Mouse (Mus musculus) T-helper 1 cell (primary cell): Measurements from ENCODE around the gene Mxd3.

ENCODE experiments used
- in situ Hi-C: fragments of 300-600 bp; cut with MboI, MseI; formaldehyde crosslinking; loops from one replicate; pipeline ENCODE4 v1.15.1; 2025; ENCODE audit warnings: high pct_unique_total_duplicates

Mxd3 gene

DNA sequence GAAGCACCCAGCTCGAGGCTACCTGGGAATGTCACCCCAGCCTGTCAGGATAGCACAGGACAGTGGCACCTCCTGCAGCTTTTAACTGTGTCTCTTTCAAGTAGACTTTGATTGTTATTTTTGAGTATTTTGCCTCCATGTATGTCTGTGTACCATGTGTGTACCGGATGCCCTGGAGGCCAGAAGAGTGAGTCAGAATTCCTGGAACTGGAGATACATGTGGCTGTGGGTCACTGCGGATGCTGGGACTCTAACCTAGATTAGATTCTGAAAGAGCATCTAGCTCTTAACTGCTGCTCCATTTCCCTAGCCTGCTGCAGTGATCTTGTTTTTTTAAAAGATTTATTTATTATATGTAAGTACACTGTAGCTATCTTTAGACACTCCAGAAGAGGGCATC, 2.7 kb upstream of the Mxd3 start:
- in situ Hi-C loops: no loop called here

DNA sequence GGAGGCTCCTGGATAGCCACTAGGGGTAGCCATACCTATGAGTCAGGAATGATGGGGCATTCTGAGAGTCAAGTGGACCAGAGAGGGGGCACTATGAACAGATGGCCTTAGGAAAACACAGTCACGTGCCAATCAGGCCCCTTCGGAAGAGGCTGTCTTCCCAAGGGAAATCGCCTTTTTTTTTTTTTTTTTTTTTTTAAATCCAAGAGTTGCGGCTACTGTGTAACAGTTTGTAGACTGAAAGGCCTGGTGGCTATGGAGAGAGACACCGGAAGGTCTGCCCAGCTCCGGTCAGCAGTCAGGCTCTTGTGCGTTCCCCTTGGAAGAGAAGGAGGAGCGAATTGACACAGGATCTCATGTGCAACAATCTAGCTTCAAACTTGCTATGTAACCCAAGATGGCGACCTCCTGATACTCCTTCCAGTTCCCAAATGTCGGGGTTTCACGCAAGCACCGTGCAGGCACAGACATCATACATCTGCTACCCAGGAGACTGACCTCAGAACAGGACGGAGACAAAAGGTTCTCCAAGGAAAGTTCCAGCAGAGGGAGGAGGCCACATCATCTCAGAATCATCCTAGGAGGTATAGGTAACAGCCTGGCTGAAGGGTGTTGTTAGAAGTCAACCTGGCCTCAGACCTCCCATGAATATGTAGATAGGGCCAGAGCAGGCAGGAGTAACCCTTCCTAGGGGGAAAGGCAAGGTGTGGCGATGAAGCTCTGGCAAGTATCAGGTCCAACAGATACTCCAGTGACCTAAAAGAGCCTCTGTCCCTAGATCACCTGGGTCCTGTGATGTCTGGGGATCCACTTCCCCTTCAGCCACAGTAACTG, 1.2 kb upstream of the Mxd3 start:
- in situ Hi-C loops: no loop called here

DNA sequence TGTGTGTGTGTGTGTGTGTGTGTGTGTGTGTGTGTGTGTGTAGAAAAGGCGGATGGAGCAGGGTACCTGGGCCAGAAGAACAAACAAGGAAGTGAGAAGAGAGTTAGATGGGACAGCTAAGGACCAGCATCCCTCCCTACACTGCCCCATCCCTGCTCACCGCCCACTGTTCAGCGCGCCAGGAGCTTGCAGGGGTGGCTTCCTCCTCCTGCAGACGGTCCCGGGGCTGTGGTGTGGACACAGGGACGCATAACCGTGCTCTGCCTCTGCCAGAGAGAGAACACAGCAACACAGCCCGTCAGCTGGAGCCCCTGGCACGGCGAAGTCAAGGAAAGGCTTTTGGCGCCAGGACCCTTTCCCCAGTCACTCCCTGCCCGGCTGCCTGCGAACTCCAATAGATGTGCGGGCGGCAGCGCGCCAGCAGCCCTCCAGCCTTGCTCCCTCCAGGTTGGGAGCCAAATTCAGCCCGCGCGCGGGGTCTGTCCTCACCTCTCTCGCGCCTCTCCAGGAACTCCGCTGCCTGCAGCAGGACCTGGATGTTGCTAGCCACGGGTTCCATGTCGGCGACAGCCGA, 427 bp downstream of the Mxd3 start:
- in situ Hi-C loops: no loop called here

DNA sequence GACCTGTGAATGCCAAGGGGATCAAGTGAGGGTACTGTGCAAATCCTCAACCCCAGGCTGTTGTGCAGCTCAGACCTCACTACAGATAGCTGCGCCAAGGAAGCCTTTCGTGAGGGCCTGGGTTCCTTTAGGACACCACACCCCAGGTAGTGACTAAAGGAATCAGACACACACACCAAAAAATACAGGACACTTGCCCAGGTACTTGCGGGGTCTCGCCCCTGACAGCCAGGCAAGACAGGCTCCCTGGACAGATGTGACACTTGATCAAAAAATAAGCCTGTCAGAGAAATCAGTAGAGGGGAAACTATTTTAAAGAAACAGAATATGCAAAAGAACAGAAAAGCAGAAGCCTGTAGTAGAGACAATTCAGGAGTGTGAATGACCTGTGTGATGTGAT, 982 bp downstream of the Mxd3 start:
- in situ Hi-C loops: no loop called here

DNA sequence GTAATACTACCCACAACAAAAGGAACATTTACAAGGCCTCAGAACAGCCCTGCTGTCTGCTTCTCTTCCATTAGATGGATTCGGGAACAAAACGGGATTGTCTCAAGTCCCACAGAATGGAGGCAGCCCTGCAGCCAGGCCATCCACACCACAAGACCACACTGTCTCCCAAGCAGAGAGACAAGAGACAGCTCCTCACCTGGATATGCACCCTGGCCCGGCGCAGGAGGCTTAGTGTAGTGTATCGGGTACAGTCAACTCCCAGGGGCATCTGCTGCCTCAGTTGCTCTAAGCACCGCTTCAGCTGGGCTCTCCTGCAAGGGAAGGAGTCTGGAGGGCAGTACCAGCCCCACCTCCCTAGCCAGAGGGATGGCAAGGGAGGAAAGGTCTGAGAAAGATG, 1.5 kb downstream of the Mxd3 start:
- in situ Hi-C loops: no loop called here

DNA sequence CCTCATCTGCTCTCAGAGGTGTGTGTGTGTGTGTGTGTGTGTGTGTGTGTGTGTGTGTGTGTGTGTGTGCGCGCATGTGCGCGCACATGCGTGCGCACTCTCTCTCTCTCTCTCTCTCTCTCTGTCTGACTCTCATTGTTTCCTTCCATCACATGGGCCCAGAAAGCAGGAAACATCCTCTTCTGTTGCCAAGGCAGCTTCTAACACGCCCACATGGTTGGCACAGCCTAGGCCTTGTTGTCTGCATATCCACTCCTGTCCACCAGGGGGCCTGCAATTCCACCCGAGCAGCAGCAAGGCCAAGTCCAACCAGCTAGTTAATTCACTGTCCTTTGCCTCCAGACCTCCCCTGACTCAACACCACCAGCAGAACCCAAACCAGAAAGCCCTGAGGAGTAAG, 2.0 kb downstream of the Mxd3 start:
- in situ Hi-C loops: no loop called here

DNA sequence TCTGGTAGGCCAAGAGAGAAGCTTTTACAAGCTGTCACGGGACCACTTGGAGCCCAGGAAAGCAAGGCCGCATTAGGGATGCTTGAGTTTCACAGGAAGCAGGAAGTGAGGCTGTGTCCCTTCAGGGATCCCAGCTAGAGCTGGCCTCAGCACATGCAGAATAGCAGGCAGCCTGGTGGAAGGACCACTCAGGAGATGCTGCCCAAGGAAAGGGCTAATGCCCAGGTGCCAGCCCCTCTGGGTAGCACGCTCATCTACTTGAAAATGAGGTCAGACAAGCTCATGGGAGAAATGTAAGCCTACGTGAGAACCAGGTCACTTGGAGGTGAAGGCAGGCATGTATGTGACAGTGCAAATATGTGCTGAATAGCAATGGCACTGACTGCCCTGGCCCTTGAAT, 2.5 kb downstream of the Mxd3 start:
- in situ Hi-C loops: no loop called here

DNA sequence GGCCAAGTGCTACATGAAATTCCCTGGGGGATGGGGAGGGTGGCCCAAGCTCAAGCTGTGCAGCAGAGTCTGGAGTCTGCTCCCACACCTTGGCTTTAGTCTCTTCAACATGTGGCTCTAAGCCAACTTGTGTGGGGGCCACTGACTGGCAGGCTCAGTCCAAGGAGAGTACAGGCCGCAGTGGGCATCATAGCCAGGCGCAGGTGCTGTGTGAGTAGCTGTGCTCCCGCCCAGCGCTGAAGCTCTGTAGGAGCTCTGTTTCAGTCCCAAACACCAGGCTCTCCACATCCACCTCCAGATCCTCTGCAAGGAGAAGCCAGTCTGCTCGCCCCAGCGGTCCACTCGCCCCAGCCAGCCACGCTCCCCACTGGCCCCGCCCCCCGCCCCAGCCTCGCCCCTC, 4.0 kb downstream of the Mxd3 start:
- in situ Hi-C loops: no loop called here

DNA sequence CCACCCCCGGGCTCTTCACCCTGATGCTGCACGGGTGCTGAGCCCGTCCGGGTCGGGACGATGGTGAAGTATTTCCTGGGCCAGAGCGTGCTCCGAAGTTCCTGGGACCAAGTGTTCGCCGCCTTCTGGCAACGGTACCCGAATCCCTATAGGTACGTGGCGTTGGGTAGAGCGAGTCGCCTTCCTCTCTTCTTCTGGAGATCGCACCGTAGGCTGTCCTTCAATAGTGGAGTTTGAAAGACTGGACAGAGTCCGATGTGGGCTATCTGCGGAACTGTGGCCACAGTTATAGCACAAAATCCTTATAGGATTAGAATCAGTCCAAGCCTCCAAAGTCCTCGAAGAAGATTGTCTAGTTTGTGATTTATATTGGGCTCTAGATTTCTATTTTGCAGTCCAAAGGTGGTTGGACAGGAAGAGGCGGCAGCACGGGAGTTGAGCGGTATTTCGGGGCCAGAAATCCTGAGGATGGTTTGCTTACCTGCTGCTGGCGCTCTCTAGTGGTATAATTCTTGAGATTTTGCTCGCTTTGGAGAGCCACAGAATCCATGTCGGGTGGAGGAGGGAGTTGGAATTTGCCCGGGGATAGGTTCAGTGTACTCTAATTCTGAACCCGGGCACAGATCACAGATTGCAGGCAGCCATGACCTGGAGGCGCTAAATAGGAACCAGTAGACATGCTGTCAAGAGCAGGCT, 7.3 kb downstream of the Mxd3 start:
- in situ Hi-C loops: no loop called here

DNA sequence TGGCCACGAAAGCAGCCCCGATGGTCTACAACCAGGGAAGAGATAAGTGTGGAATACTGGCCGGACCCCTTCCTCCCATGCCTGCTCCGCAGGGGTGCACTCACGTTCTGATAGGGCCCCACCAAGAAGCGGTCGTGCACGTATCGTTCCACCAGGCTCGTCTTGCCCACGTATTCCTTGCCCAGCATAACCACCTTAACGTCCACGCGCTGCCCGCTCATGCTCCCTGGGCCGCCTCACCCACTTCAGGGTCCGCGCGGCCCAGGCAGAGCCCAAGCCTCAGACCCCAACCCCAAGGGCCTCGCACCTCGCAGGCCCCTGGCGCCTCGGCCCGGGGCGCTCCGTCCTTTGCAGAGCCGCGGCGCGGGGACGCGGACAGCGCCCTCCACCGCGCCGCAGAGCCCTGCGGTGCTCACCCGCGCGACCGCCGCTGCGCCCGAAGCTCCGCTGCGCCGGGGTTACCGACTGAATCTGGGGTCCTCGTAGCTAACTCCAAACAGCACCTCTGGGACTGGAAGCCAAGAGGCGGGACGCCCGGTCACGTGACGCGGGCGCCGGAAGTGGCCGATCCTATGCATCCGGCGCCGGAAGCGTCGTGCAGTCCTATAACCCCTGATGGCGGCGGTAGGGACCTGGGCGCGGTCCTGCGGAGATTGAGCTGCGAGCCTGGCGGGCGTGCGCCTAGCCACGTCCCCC, 8.0 kb downstream of the Mxd3 start, which contains the start of gene Rab24:
Gene Rab24 (minus strand): TSS at position 513 of the 696 bp plus-strand sequence.
- in situ Hi-C loops: no loop called here

DNA sequence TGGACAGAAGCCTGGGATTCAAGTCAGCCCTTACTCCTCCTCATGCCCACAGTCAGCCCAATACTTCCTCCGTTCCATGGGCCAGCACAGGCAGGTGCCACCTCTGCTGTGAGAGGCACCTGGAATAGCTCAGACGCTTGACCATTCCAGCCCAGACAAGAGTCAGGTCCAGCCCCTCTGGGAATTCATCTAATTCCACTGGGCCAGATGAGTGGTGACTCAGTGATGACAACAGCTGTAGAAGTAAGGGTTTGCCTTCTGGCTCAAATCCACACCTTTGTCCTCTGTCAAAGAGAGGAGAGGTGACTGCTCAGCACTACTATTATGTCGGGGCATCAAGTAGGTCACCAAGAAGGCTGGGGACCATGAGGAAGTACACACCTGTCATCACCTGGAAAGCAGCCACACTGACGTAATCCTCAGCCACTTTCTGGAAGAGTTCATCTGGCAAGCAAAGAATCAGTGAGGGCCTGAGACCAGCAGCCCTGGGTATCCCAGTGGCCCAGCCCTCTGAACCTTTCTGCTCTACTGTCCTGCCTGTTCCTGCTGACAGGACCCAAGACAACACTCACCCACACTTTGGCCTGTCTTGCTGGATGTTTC, 9.6 kb downstream of the Mxd3 start, which contains the start of gene Prelid1:
Gene Prelid1 (plus strand): TSS at position 570 of the 603 bp plus-strand sequence.
- in situ Hi-C loops: no loop called here

DNA sequence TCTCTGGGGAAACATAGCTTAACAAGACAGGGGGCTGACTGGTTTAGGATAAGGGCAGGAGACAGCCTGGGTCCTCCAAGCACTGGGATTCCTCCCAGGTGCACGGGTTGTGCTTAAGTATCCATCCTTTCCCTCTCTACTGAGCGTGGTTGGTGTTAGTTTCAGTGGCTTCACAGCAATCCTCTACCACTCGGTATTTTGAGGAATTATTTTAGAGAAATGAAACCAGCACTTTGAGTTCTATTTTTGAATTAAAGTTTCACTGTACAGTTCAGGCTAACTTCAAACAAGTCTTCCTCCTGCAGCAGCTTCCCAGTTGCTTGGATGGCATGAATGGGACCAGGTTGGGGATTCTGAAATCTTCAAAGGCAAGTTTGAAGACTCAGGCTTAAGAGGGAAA, 11.3 kb downstream of the Mxd3 start:
- in situ Hi-C loops: no loop called here

DNA sequence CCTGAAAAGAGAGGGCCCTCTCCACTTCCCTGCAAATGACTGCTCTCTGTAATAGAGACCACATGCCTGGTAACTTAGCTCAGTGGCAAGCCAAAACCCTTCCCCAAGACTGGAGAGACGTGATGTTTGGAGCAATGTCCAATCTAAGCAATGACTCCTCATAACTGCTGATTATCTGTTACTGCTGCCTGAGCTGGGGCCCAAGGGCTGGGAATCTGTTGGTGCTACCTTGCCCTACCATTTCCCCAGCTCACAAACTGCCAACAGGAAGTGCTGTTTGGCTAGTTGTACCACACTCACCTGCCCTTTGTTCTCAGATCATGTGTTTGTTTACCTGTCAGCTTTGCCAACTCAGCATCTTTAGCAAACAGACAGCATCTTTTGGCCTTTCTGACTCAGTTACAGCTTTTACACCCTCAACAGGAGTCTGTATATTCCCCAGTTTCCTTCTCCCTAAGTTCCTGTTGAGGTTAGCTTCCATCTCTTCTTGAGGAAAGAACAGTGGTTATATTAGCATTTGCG, 14.7 kb downstream of the Mxd3 start:
- in situ Hi-C loops: loop anchor here (5.0 kb wide), 1 partner anchor 663 kb away; no protein-coding TSS in a partner anchor

DNA sequence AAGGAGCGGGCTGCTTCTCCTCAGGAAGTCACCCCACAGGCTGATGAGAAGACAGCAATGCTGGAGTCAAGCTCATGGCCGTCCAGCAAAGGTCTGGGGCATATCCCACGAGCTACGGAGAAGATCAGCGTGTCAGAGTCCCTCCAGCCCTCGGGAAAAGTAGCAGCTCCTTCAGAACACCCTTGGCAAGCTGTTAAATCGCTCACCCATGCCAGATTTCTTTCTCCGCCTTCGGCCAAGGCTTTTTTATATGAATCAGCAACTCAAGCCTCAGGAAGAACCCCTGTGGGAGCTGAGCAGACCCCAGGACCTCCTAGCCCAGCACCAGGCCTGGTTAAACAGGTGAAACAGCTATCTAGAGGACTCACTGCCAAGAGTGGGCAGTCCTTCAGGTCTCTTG, 16.6 kb downstream of the Mxd3 start:
- in situ Hi-C loops: loop anchor here (5.0 kb wide), 1 partner anchor 661 kb away; no protein-coding TSS in a partner anchor

DNA sequence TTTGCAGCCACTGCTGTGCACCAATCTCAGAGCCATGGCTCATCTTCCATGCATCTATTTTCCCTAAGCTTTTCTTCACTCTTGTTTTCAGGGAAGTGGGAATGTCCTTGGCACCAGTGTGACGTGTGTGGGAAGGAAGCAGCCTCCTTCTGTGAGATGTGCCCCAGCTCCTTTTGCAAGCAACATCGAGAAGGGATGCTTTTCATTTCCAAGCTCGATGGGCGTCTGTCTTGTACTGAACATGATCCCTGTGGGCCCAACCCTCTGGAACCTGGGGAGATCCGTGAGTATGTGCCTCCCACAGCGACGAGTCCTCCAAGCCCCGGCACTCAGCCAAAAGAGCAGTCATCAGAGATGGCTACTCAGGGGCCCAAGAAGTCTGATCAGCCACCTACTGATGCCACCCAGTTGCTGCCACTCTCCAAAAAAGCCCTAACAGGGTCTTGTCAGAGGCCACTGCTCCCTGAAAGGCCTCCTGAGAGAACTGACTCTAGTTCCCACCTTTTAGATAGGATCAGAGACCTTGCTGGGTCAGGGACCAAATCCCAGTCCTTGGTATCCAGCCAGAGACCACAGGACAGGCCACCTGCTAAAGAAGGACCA, 17.5 kb downstream of the Mxd3 start:
- in situ Hi-C loops: loop anchor here (5.0 kb wide), 1 partner anchor 660 kb away; no protein-coding TSS in a partner anchor

DNA sequence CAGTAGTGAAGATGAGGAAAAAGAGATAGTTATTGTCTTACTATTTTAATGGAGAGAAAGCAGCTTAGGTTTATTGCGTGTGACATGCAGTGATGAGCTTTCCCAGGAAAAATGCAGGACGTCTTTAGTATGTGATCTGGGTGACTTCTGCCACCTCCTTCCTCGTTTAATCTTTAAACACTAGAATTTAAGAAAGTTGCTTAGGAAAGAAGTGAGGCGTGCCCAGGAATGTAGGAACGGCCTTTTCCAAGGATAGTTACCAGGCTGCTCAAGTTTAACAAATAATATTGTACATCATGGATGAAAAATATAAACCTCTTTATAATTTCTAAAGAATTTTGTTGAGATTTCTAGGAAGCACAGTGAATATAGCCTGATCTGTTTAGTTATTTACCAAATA, 28.7 kb downstream of the Mxd3 start:
- in situ Hi-C loops: no loop called here

DNA sequence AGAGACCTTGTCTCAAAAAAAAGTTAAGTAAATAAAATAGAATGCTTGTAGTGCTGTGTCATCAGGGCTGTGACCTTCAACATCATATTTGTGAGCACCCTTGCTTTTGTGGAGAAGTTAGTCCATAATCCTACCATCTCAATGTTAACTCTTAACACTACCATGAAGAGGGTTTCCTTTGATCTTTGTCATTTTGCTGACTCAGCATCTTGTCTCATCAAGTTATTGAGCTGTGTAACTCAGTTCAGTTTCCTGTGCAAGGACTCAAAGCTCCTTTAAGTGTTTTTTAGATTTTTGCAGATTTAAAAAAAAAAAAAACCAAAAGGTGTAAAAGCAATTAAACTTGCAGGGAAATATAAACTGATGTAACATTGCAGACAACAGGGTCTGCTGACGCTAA, 32.9 kb downstream of the Mxd3 start:
- in situ Hi-C loops: no loop called here

DNA sequence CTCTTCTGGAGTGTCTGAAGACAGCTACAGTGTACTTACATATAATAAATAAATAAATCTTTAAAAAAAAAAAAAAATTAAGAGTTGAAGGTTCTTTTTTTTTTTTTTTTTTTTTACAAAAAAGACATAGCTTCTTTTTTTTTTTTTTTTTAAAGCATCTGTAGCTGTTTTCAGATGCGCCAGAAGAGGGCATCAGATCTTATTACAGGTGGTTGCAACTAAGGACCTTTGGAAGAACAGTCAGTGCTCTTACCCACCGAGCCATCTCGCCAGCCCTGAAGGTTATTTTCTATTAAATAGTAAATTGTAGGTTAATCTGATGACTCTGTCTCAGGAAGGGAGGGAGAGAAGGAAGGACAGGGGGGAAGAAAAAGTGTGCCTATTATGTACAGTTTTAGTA, 40.8 kb downstream of the Mxd3 start:
- in situ Hi-C loops: no loop called here

DNA sequence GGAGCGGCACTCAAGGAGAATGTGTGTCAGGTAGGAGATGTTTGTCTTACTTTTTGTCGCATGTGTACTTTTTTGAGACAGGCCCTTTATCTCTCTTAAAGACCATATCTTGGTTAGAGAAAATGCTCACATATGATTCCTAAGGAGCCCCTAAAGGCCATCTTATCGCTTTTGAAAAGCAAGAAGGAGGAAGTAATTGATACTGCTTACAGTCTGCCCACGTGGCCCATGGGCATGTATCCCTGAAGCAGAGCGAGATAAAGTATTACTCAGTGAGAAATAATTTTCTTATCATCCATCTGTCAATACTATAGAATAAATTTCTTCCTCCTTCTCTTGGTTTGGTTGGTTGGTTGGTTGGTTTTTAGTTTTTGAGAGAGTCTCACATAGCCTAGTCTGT, 52.0 kb downstream of the Mxd3 start:
- in situ Hi-C loops: loop anchor here (5.0 kb wide), 1 partner anchor 40 kb away; no protein-coding TSS in a partner anchor

DNA sequence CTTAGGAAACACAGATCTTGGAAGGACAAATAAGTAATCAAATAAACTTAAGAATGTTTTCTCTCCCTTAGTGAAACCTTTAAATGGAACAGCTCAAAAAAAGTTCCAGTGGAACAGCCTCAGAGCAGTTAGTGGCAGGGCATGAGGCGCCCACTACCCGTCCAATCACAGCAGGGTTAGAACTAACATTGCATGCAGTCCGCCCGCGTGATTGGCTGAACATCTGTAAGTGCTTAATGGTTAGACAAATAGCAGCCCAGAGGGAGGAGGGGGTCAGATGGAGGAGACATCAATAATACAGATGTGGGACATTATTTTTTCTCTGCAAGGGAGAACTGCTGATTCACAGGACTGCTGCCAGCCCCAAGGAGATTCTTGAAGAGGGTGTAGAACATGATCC, 52.4 kb downstream of the Mxd3 start:
- in situ Hi-C loops: loop anchor here (5.0 kb wide), 1 partner anchor 40 kb away; no protein-coding TSS in a partner anchor
